Mouse (Mus musculus) adrenal gland, adult 18-20 months (tissue): Measurements from ENCODE around the gene Scel. TPM values are rescaled to one million over a fixed set of nuclear protein-coding genes. Genes with fewer than 3 reads are reported as not detected.

Experiments
- DNase-seq, 2 experiments: peaks; one replicate each; pipeline ENCODE4 v3.0.0; 2021 to 2022; ENCODE audit warnings: low spot score in 2 of 2
- microRNA-seq, 2 experiments: library from miRNA; unstranded; fragments of <30 nt; microRNA quantifications; one replicate each; pipeline ENCODE4 v1.2.0; 2021; ENCODE audit warnings: borderline number of aligned reads in 2 of 2
- total RNA-seq, 2 experiments: library from RNA; stranded (reverse); gene quantifications; 1 replicate in 1 of 2; 2 replicates in 1 of 2; pipeline ENCODE4 v1.2.3; 2021

Scel gene
- total RNA-seq, 2 experiments from 2014 or later, result 0.23 to 0.29 TPM

DNA sequence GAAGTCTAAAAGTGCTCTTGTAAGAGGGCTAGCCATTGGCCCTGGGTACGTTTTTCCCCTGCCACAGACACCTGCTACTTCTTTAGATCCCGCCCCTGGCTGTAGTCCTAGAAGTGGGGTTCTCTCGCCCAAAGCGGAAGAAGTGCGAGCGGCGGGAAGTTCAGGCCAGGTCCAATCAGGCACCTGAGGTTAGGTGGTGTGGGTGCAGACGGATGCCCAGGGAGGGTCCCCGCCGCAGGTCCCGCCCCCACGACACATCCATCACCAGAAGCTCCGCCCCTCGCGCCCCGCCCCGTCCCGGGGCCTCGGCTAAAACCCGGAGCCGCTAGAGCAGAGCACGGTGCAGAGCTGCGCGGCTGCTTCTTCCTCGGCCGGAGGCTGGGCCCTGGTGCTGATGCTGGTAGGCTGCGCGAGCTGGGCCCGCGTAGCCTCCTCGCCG, 136.8 kb downstream of the Scel start, which contains the start of gene Slain1:
Gene Slain1 (plus strand): TSS at position 333 of the 439 bp plus-strand sequence.
- DNase-seq, result peak; percentile 63 to 66

DNA sequence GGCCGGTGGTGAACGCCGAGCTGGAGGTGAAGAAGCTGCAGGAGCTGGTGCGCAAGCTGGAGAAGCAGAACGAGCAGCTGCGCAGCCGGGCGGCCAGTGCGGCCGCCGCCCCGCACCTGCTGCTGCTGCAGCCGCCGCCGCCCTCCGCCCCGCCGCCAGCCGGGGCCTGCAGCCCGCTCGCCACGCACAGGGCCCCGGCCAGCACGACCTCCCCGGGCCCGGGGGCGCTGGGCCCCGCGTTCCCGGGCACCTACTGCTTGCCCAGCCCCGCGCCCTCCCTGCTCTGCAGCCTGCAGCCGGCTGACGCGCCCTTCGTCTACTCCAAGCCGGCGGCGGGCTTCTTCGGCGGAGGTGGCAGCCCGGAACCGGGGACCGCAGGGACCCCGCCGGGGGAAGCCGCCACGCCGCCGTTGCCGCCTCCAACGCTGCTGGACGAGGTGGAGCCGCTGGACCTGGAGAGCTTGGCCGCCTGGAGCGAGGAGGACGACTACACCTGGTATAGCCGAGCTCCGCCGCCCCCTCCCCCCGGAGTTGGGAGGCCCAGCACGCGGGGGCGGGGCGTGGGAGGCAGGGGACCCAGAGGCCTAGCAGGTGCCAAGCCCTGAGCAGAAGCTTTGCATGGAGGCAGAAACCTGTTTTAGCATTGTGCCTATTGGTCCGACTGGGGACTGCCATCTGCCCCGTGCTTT, 137.4 kb downstream of the Scel start:
- DNase-seq, result peak; percentile 28 to 35

DNA sequence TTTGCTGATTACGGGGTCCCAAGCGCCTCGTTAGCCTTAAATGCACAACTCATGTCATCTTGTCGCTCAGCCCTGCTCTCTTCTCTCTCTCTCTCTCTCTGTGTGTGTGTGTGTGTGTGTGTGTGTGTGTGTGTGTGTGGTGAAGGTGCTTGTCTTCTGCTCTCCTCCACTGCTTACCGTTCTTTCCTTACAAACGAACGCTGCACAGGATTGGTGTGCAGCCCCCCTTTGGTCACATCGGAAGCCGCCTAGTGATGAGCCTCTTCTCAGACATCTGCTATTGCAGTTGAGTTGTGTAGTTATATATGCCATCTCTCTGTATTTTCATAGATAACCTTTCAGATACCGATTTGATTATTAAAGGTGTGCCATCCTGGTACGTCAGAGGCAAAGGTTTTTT, 138.0 kb downstream of the Scel start:
- no peak for DNase-seq

DNA sequence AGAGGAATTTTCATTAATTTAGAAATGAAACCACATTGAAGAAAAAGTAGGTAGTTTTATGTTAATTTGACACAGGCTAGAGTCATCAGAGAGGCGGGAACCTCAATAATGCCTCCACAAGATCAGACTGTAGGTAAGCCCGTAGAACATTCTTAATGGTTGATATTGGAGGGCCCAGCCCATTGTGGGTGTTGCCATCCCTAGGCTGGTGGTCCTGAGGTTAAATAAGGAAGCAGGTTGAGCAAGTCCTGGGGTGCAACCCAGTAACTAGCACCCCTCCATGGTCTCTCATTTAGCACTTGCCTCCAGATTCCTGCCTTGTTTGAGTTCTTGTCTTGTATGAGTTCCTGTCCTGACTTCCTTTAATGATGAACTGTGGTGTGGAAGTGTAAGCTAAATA, 138.4 kb downstream of the Scel start:
- no peak for DNase-seq

DNA sequence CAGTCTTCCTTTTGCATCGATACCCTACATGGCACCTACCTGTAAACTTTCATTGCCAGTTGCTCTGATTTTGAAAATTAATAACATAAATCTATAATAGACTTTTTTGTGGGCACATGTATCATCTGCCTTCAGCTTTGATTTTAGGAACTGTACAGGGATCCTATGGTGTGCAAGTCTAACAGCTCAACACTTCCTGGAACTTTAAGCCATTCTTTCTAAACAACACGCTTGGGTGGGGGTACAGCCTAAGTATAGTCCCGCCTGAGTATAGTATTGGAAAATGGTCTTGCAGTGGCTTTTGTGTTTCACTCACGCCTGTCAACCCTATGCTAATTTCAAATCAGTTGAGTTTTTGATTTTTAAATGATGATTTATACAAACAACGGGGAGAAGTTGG, 139.4 kb downstream of the Scel start:
- DNase-seq, result no peak

DNA sequence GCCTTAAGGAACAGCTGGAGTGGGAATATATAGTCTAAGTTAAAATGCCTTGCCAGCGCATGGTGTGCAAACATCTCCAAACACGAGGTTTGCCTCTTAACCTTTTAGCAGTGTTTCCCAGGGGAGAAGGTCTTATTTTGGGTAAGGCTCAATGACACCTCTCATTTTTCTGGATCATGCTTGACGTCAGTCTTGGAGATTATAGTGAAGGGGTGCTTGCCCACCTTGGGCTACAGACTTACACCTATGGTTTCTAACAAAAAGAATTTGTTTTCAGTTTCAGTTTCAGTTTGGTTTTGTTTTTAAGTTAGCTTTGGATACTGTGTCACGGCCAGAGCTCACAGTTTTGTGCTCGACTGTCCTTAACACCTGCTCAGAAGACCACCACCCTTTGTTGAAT, 140.7 kb downstream of the Scel start:
- DNase-seq, result no peak

DNA sequence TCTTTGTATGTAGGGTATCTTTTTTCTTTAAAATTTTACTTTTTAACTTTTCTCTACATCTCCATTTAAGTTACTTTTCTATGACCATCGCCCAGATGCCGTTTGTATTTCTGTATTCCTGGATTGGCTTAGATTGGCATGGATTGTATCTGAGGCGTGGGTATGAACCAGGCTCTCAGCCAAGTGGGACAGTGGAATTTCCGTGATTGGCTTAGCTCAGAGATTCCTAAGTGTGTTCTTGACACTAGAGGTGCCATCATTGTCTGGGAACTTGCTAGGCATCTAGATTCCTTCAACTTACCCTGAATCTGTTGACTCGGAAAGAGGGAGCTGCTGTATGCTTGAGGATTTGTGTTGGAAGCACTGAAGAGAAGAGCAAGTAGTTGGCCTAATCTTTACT, 142.3 kb downstream of the Scel start:
- DNase-seq, result no peak

DNA sequence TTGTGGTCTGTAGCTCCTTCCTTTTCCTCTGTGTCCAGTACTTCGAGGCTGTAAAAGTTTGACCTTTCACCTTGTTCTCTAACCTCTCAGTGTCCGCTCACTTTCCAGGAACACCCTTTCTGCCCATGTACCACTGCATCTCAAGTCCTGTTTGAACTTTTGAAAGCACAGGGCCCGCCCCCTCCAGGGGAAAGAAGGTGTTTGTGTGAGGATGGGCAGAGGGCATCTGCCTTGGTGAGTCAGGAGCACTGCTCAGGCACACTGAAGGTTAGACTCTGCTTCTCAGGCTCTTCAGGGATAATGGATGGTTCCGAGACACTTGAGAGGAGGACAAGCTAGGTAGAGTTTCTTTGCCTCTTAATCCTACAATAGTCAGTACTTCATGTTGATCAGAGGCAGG, 144.7 kb downstream of the Scel start:
- DNase-seq, result no peak

Small RNA genes lying within 50 kb of the gene (microRNA-seq; reads per million reads assigned to microRNA genes)
- 0 reads per million in 2 experiments for gene Gm22877

Other genes starting within 250 kb of the Scel start
- gene Mycbp2, start 166.5 kb upstream of the Scel start, total RNA-seq, result 10 to 100 TPM; 42.0 to 44.8 TPM
- 1 to 10 TPM; 1.2 to 1.4 TPM for gene Slain1, start 136.9 kb downstream of the Scel start, total RNA-seq